Mouse (Mus musculus) lung, postnatal 25 days (tissue): ENCODE data around the gene Csnk1g2.
"Not testable (repeated sequence)": the region's sequence is repeated elsewhere in the genome, so short reads cannot be mapped to it uniquely, and the experiment has no call there.

Experiments
- DNase-seq: peaks from one replicate; pipeline ENCODE4 v3.0.0; 2022; ENCODE audit warnings: low spot score

Gene Csnk1g2

DNA sequence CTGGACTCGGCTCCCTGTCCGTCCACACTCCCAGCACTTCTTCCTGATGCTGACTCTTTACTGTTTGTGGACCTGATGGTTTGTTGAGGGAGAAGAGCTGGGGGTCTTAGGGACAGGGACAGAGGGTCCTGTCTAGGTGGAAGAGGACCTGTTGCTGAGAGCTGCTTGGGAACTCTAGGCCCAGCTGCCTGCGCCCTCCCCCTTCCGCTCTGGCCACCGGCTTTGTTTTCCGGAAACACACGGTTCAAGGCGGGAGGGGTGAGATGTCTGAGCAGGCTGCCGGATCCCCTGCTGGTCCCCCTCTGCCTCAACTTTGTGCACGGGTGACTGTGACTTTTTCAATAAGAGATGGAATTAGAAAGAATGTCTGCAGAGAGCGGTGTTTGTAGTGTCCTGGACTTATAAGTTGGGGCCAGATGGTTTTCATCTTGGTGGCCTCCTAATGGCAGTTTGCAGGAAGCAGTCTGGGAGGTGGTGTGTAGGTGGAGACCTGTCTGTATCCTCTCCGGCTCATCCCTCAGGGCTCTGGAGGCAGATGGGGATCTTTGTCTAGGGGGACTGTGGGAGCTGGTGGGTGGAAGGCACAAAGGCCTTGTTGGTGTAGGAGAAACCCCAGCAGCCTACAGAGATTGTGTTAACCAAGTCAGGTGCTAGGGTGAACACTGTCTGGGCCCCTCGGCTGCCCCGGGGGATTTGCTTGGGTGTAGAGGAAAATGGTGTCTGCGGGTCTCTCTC lies 986 bp downstream of the Csnk1g2 start:
- DNase-seq = peak; percentile 74

GRCm38 (mm10) chr10:80625764-80626163 lies 3.1 kb downstream of the Csnk1g2 start:
- DNase-seq = no peak

DNA sequence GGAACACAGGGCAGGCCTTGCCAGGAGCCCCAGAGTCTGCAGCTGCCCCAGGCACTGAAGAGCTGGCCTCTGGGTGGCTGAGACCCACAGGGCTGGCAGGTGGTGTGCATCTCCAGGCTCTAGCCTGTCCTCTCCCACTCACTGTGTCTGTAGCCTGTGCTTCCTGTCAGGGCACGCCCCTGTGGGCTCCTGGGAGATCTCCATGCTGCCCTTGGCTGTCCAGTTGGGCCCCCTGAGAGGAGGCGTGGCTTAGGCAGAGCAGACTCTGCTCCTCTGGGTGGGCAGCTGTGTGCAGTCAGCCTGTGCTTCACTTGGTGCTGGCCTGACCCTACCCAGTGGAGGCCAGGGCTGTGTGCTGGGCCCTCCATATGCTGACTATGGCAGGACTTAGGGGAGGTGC lies 5.0 kb downstream of the Csnk1g2 start:
- DNase-seq = no peak

DNA sequence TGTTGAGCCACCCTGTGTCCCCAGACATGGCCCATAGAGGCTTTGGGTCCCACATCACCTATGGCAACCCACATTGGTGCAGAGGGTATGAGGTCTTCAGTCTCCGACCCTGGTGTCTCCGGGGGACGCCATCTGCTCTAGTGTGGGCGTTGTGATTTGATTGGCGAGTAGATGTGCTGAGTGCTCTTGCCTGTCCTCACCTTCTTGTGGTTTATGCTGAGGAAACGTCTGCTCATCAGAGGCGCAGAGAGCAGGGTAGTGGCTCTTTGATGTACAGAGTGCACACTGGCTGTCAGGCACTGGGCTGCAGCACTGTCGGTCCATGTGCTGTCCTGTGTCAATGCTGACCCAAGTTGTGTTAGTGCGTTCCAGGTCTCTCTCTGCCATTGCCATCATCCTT lies 6.3 kb downstream of the Csnk1g2 start:
- no peak for DNase-seq

DNA sequence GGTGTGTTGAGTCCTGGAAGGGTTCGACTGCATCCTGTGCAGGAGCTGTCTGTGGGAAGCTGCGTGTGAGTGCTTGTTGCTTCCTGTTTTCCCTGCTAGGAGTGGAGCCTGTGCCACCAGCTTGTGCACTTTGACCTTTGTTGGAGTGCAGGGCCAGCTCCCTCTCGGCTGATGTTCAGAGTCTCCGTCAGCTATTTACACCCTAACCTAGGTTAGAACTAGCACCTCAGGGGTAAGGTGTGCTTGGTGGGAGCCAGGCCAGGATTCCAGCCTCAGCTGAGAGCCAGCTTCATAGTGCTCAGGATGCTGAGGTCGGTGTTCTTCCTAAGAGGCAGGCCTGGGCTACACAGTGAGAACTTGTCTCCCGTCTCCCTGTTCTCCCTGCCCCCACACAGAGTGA lies 12.7 kb downstream of the Csnk1g2 start:
- no peak for DNase-seq

DNA sequence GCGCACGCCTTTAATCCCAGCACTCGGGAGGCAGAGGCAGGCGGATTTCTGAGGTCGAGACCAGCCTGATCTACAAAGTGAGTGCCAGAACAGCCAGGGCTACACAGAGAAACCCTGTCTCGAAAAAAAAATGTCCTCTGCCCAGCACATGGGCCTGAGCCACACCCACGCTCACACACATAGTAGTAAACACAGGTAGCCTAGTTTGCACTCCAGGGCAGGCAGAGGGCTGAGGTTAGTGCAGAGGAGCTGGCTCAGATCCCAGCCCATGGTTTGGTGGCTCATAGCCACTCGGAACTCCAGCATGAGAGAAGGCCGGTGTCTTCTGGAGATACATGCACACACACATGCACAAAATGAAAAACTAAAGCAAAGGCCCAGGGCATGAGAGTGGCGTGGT lies 24.3 kb downstream of the Csnk1g2 start:
- no peak for DNase-seq

DNA sequence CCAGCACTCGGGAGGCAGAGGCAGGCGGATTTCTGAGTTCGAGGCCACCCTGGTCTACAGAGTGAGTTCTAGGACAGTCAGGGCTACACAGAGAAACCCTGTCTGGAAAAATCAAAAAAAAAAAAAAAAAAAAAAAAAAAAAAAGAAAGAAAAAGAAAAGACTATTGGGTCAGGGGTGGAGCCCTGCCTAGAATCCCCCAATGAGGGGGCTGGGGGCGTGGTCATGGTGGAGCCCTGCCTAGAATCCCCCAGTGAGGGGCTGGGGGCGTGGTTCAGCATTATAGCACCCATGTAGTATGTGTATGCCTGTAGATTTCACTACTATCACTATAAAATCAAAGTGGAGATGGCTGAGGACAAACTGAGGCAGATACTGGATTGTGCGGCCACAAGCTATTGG lies 27.3 kb downstream of the Csnk1g2 start:
- not testable (repeated sequence) for DNase-seq

DNA sequence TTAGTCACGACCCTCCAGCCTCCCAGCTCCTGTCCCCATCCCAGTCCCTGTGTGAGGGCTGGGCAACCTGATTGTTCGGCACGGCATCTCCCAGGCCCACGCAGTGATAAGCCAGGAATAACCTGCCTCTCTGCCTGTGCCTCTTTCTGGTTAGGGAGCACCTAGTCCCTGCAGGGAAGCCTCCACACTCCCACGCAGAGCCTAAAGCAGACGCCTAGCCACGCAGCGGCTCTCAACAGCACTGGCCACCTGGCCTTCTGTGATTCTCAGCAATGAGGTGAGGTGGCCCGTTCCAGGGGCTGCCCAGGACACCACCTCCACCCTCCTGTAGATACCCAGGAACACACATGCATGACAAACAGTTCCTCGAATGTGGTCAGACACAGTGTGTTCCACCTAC lies 27.8 kb downstream of the Csnk1g2 start:
- DNase-seq = no peak

GRCm38 (mm10) chr10:80653156-80653720 lies 30.6 kb downstream of the Csnk1g2 start:
- DNase-seq = no peak

DNA sequence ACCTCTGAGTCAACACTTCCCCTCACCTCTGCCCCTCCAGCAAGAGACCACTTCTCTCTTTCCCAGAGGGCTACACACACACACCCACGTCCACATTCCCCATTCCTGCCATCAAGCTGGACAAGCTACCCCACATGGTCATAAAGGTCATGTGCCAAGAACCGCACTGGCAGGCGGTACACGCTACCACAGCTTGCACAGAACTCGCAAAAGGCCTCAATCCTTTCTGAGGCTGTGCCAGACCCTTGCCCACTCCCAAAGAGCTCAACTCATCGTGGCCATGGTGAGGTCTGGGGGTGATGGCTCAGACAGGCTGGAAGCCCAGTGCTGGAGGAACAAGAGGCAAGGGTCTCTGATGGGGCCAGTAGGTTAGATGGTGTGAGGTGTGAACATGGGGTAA lies 32.2 kb downstream of the Csnk1g2 start:
- DNase-seq = no peak

DNA sequence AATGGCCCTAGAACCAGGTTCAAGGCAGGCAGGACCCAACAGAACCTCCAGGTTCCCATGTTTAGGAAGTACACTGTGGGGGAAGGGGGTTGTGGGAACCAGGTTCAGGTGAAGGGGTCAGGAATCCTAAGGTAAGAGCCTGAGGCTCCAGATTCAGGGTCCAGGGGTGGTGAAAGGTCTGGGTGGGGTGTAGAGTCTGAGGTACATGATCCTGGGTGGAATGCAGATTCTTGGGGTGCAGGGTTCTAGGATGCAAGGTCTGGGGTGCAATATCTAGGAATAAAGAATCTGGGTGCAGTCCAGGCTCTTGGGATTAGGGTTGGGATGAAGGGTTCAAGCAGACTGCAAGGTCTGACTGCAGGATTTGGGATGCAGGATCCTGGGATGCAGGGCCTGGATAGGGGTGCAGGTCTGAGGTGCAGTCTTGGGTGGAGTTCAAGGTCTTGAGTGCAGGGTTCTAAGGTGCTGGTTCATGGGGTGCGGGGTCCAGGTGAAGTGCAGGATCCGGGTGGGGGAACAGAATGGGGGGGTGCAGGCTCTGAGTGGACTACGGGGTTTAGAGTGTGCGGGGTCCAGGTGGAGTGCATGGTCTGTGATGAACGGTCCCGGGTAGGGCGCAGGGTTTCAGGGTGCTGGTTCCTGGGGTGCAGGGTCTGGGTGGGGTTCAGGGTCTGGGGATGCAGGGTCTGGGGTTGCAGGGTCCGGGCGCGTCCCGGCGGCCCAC lies 32.9 kb downstream of the Csnk1g2 start:
- no peak for DNase-seq

DNA sequence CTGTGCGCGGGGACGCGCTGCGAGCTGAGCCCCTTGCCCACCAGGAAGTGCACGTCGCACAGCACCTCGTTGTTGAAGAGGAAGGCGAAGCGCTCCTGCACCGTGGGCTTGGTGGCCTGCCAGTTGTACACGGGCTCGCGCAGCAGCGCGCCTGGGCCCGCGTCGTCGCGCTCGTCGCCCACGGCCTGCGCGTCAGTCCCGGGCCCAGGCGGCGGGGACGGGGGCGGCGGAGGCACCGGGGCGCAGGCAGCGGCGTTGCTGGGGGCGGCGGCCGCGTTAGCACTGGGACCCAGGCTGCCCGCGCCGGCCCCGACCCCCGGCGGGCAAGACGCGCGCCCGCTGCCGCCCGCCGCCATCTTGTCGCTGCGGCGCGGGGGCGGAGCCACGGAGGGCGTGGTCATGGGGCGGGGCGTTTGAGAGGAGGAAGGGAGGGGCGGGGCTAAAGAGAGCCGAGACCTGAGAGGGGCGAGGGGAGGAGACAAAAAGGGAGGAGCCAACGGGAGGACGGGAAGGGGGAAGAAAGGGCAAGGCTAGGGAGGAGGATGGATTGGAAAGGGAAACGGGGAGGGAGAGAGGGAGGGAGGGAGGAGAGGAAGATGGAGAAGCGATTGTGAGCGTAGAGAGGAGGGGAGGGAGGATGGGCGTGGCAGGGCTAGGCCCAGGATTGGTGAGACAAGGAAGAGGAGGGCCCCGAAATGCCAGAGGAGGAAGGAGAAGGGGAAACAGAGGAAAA lies 33.7 kb downstream of the Csnk1g2 start:
- DNase-seq = peak; percentile 96

- no peak for DNase-seq
Observed at GRCm38 (mm10) chr10:80656863-80657623, 34.4 kb downstream of the Csnk1g2 start, which contains the start of gene Btbd2. Gene Btbd2, minus strand, starts transcription at chr10:80657071.

GRCm38 (mm10) chr10:80658194-80658840 lies 35.7 kb downstream of the Csnk1g2 start:
- no peak for DNase-seq

GRCm38 (mm10) chr10:80658841-80659202 lies 36.2 kb downstream of the Csnk1g2 start:
- no peak for DNase-seq

DNA sequence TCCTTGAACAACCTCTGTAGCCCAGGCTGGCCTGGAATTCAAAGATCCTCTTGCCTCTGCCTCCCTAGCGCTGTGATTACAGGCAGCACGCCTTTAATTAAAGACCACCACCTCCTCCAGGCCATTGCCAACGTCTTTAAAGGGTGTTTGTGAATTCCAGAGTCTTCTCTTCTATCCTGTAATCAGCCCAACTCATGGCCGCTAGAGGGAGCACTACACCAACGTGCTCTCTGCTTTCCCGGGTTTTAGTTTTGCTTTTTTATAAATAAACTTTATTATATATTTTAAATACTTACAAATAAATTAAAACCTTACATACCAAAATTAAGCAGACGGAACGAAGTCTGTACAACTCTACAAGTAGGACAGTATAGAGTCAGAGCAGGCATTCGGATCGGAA lies 36.6 kb downstream of the Csnk1g2 start:
- peak; percentile 76 for DNase-seq

GRCm38 (mm10) chr10:80661149-80661548 lies 38.5 kb downstream of the Csnk1g2 start:
- peak; percentile 57 for DNase-seq

GRCm38 (mm10) chr10:80663485-80664196 lies 41.0 kb downstream of the Csnk1g2 start:
- DNase-seq = no peak

DNA sequence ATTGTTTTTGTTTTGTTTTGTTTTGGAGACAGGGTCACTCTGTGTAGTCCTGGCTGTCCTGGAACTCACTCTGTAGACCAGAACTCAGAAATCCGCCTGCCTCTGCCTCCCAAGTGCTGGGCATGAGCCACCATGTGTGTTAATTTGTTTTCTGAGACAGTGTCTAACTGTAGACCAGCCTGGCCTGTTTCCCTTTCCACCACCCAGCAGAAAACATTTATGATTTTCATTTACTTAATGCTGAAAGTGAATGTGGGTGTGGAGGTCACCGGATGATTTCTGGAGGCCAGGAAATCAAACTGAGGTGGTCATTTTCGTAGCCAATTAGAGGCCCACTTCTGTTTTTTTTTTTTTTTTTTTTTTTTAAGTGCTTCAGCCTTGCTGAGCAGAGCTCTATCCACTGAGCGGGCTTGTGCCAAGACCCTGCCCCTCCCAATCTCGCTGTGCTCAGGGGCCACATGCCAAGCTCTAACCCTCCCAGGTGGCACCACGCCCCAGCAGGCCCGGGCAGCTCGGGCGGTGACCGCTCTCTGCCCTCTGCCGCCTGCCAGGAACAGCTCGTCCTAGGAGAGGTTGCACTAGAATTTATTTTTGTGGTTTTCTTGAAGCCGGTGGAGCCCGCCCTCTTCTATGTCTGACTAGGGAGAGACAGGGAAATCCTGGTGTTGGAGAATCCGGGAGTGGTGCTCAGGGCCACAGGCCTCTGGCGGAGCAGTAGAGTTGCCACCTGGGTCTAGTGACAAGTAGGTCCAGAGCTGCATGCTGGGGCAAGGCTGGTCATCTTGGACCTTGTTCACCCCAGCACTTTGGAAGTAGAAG lies 41.8 kb downstream of the Csnk1g2 start:
- peak; percentile 96 for DNase-seq

DNA sequence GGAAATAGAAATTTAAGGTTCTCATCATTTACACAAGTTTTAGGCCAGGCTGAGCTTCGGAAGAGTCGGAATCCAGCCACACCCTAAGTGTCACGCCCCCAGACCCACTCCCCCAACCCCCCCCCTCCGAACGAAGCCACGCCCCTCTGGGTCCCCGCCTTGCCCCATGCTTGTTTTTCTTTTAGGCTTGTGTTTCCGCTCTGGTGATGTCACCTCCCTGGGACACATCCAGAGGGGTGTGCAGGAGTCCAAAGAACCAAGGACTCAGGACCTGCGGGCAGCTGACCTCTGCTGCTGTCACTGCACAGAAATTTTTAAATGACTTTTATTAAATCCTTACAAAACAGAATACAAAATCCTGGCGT lies 42.4 kb downstream of the Csnk1g2 start:
- DNase-seq = peak; percentile 87
